Mouse (Mus musculus) CD8-positive naive resting alpha-beta T cell, adult 2 months (primary cell): ENCODE measurements around the gene Pakap.
"Not testable (repeated sequence)": the region's sequence is repeated elsewhere in the genome, so short reads cannot be mapped to it uniquely, and the experiment has no call there.

Experiments
- DNase-seq, 2 experiments: peaks; one replicate each; pipeline ENCODE4 v3.0.0; 2022; ENCODE audit warnings: low read depth in 2 of 2, low spot score in 2 of 2

The Pakap gene

DNA sequence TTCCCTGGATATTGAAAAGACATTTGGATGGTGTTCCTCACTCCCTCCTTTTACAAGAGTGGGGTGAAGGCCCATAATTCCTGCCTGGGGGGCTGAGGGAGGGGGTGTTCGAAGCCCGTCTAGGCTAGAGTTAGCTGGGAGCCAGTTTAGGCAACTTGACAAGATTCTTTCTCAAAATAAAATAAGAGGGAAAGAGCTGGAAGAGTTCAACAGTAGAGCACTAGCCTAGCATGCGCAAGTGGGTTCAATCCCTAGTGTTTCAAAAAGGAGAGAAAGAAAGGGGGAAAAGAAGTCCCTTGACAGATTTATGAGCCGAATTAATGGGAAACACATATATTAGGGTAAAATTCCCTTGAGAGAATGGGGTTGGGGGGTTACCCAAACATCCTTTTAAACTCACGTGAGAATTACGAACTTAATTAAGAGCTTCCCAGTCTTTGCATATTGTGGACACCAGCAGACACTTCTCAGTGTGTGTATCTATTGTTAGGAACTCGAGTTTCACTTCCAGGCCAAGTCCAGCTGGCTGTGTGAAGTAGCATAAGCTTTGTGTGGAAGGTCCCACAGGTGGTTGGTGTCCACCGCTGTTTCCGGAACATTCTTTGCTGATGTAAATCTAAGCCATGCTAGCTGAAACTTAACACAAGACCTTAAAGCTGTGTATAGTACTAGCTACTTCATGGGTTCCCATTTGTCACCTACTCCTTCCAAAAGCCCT, 294.4 kb downstream of the Pakap start:
- no peak for DNase-seq

- no peak for DNase-seq
Observed at GRCm38 (mm10) chr4:57866088-57866487, 298.1 kb downstream of the Pakap start.

GRCm38 (mm10) chr4:57866990-57867389, 299.0 kb downstream of the Pakap start:
- no peak for DNase-seq

GRCm38 (mm10) chr4:57867454-57867853, 299.5 kb downstream of the Pakap start:
- peak; percentile 14 to 28 for DNase-seq

DNA sequence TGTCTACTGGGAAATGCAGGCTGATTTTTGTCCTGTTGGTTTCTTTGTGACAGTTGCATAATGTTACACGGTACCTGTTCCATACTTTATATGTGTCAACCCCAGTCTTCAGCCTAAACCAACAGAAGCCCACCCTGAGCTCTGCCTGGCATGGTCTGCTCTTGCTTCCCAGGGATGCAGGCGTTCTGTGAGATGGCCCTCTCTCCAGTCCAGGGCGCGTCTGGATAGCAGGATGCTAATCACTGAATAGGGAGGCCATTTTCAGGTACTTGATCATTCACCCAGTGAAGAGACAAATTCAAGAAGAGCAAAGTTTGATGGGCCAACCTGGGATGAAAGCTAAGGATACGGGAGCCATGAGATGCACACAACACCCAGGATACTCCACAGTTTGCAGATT, 311.2 kb downstream of the Pakap start:
- no peak for DNase-seq

DNA sequence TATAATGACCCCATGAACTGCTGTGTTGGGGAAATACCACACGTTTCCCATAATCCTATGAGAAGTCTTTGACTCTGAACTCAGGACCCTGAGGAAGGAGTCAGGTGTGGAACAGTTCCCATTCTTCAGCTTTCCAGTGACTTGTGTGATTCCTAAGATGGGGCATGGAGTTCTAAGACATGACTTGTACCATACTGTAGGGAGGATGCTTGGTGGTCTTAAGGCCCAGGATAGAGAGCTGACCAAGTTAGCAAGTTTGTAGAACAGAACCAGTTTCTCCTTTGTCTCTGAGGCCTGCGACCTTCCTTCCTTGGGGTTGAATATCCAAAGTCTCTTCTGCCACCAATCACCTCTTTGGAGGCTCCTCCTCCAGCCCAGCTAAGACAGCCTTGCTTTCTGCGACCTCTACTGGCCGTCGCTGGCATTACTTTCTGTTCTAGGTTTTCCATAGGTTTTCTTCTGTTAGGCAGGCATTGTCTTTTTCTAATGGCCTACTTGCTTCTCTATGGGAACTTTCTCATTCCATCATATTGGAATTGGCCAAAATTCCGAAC, 311.9 kb downstream of the Pakap start:
- peak; percentile 69 to 81 for DNase-seq

- no peak for DNase-seq
Observed at GRCm38 (mm10) chr4:57883520-57884421, 315.8 kb downstream of the Pakap start.

DNA sequence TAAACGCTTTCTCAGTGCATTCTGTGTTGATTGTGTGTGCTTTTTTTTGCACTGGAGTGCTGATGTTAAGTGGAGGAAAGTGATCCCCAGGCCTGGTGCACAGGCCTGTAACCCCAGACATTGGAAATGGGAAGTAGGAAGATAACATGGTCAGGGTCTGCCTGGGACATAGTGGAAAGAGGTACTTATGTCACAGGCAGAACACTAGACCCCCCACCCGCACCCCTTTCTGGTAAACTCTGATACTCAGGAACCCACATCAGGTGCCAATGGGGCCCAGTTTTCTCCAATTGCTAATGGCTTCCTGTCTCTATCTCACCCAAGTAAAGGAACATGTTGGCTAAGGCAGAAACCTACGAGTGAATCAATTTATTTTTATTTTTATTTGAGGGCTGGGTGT, 316.5 kb downstream of the Pakap start:
- no peak for DNase-seq

DNA sequence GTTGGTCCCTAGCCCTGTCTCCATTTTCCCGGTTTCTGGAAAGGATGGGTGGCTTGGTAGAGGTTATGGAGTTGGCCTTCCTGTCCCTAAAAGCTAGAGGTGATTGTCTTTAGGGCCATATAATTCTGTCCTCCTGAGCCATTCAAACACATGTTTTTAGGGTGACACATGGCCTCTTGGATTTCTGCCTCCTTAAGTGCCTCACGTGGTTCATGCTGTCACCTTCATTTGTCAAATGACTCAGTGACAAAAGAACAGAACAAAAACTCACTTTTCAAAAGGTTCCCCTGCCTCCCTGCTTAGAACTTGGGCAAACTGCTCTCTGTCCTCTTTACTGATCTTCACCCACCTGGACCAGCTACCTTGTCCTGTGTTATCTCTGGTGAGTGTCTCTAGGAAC, 317.2 kb downstream of the Pakap start:
- DNase-seq, result no peak

GRCm38 (mm10) chr4:57886066-57886887, 318.3 kb downstream of the Pakap start:
- DNase-seq, result peak in 1 of 2 experiments; percentile 16

GRCm38 (mm10) chr4:57886888-57887230, 318.9 kb downstream of the Pakap start:
- no peak for DNase-seq

DNA sequence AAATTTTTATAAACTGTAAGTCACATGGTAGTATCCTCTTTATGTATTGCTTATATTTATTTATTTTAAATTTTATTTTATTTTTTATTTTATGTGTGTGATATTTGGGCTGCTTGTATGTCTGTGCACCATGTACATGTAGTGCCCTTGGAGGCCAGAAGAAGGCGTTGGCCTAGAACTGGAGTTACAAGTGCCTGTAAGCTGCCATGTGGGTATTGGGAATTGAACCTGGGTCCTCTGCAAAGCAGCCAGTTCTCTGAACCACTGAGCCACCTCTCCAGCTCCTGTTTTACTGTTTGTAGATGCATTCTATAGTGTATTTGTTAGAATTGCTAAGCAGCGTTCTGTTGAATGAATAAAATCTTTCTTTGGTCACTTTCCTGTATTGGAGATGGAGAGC, 320.3 kb downstream of the Pakap start:
- DNase-seq, result no peak

- not testable (repeated sequence) for DNase-seq
Observed at GRCm38 (mm10) chr4:57888978-57889377, 321.0 kb downstream of the Pakap start.

DNA sequence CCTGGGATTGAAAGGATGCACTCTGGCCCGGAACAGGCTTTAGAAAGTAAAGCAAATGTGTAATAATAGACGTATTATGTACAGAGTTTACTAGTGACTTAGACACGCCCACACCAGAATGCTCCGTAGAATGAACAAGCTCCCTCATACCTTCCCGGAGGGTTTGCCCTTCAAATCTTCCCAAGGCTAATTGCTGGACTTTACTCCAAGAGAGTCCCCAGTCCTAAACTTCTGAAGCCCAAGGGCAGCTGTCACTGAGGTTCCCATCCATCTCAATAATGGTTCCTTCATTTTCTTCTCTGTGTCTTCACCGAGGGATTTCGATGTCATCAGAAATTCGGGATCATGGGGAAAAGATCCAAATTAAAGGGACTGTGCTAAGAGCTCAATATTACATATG, 321.8 kb downstream of the Pakap start:
- DNase-seq, result no peak

DNA sequence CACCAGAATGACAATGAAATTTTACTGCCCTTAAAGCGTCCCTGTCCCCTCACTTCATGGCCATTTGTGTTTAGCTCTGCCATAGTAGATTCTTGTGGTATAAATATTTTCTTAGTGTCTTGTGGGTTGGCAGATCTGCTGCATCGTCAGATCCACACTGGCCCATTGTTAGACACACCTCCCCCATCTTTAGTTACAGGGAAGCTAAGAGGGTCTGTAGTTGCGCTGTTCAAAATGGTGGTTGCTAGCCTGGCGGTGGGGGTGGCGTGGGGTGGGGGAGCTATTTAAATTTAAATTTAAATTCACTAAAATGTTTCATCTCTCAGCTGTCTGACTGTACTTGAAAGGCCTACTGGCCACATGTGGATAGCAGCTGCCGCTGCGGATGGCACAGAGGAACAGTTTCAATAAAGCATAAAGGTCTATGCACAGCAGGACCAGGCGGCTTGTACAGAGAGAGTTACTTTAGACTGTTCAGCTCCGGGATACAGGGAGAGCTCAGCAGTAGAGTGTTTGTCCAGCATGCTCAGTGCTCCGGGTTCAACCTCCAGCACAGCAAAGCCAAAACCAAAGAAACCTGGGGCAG, 324.1 kb downstream of the Pakap start:
- no peak for DNase-seq

DNA sequence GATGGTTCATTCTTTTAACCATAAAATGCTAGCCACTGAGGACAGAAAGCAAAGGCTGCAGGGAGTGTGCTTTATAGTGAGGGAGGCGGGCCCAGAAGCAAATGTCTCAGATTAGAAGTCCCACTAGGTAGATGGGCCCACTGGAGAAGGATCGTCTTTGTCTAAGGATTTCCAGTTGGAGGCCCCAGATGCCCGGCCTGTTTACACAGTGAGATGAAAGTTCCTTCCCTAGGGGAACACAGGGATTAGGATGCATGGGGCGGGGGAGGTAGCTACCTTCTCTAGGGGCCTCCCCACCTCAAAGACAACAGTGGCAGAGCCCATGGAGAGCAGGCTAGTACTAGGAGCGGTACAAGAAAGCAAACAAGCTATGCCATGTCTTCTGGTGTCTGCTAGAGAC, 327.2 kb downstream of the Pakap start:
- DNase-seq, result no peak

- no peak for DNase-seq
Observed at GRCm38 (mm10) chr4:57895902-57896301, 327.9 kb downstream of the Pakap start.

DNA sequence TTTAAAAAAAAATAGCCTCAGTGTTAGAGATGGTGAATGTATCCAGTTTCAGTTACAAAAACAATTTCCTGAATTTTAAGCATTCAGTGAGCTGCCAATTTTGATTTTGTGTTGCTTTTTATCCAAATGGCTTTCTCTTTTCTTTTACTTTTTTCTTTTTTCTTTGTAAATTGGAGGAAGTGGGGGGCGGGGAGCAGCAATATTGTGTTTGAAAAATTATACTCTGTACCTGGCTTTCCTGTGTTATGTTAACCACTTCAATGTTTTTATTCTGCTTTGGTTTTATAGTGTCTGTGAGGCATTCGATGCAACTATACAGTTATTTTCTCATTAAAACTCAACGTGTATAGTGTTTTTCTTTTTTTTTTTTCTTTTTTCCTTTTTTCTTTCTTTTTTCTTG, 328.7 kb downstream of the Pakap start:
- peak in 1 of 2 experiments; percentile 33 for DNase-seq

- DNase-seq, result peak; percentile 16 to 39
Observed at GRCm38 (mm10) chr4:57901210-57901609, 333.2 kb downstream of the Pakap start.

DNA sequence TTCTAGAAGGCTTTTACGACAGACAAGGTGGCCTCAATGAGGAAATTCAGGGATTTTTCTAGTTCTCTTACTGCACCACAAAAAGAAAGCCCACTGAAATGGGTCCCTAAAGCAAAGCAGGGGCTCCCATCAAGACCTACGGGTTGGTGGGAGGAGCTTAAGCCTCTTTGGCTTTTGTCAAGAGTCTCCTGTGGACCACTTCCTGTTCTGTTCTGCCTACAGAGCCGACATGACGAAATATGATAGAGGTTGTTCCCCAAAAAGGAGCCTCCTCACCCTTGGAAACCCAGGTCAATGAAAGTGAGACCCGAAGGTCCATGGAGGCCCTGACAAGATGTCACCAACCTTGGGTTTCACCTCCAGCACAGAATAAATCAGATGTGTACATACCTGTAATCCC, 334.6 kb downstream of the Pakap start:
- no peak for DNase-seq

DNA sequence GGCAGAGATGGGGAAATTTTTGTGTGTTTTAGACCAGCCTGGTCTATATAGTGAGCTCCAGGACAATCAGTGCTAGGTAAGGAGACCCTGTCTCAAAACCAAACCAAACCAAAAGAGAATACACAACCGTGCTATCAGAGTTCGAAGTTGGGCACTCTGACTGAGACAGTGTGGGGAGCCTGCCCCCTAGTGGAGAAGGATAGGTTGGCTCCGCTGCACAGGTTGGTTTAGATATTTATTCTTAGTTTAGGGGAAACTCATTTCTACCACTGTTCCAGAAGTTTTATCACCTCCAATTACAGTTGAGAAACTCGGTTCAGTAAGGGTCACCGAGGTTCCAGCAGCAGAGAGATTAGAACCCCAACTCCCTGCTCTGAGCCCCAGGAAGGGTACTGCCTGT, 336.2 kb downstream of the Pakap start:
- DNase-seq, result peak; percentile 59 to 77
